Mouse (Mus musculus) splenic B cell, adult 2 months (primary cell): ENCODE data around the gene Tacr1.
"Not testable (repeated sequence)": the region's sequence is repeated elsewhere in the genome, so short reads cannot be mapped to it uniquely, and the experiment has no call there.

Experiments used
- DNase-seq: peaks from one replicate; pipeline ENCODE4 v3.0.0-alpha.2; 2011; ENCODE audit warnings: low read depth, low spot score
- H3K27me3 ChIP-seq: 2 replicates; pipeline ENCODE4 v1.6.1; 2012; ENCODE audit warnings: mild to moderate bottlenecking, low read length, moderate library complexity, mixed read lengths; ENCODE audit not compliant: control insufficient read depth, poor library complexity, insufficient read depth, severe bottlenecking
- H3K36me3 ChIP-seq: 2 replicates; pipeline ENCODE4 v1.6.1; 2012; ENCODE audit warnings: mild to moderate bottlenecking, low read length, moderate library complexity, mixed read lengths; ENCODE audit not compliant: control insufficient read depth, poor library complexity, insufficient read depth, severe bottlenecking

The Tacr1 gene

DNA sequence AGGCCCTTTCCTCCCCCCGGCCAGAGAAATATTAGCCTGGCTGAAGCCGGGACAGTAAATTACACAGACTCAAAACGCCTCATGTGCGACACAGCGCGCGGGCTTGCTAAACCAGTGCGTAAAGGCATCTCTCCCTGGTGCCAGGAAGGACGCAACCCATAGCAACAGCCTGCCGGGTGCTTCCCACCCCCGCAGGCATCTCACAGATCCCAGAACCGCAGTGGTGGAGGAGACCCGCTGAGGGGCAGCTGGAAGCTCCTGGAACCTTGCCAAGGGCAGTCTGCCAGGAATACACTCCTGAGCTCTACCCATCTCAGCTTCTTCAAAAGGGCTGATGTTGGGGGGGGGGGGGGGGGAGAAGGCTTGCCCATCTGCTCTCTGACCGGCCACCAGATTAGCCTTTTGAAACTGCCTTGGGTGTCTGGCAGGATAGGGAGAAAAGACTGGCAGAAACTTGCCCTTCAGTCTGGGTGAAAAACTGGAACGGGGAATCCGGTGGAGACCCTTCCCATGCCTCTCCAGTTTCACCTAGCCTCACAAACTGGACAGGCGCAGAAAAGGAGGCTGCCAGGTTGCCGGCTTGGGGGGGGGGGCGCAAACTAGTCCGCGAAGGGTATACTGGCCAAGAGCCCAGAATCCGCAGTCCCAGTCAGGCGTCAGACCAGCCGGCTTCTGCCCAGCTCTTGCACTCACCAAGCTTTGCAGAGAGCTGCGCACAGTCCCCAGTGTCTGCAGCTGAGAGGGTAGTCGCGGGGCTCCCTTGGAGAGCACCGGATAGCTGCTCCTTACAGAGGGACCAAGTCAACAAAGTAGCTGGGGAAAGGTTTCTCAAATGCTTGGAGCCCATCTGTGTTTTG is at the start of gene Tacr1:
Tacr1 (plus strand) TSS at position 740 of the 857 bp plus-strand sequence.
- Histone ChIP-seq H3K36me3 (no peaks in the 10 kb centered on the region), H3K27me3 (no peaks in the 10 kb centered on the region)
- DNase-seq: no peak

DNA sequence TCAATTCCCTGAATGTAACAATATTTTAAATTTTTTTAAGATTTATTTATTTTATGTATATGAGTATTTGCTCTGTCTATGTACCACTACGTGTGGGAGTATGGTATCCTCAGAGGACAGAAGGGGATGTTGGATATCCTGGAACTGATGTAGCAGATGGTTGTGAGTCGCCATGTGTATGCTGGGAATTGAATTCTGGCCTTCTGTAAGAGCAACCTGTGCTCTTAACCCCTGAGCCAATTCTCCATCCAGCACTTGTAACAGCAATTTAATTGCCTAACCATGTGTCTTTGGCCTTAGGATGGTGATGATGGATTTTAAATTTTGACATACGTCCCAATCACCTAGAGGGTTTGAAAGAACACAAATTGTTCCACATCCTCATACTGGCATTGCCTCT is 26.0 kb upstream of the Tacr1 start:
- H3K36me3 ChIP-seq: no peaks in the 10 kb centered on the region
- H3K27me3 ChIP-seq: no peaks in the 10 kb centered on the region
- no peak for DNase-seq

DNA sequence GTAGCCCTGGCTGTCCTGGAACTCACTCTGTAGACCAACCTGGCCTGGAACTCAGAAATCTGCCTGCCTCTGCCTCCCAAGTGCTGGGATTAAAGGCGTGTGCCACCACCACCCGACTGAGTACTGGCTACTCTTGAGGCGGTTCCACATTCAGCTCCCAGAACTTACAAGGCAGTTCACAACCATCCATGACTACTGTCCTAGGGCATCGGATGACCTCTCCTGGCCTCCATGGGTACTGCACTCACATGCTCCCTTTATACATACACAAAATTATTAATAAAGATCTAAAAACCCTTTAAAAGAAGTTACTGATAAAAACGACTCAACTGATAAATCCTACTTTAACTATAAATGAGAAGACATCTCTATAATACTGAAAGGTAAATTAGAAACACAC is 18.6 kb upstream of the Tacr1 start:
- Histone ChIP-seq H3K27me3 (no peaks in the 10 kb centered on the region), H3K36me3 (no peaks in the 10 kb centered on the region)
- DNase-seq: no peak

DNA sequence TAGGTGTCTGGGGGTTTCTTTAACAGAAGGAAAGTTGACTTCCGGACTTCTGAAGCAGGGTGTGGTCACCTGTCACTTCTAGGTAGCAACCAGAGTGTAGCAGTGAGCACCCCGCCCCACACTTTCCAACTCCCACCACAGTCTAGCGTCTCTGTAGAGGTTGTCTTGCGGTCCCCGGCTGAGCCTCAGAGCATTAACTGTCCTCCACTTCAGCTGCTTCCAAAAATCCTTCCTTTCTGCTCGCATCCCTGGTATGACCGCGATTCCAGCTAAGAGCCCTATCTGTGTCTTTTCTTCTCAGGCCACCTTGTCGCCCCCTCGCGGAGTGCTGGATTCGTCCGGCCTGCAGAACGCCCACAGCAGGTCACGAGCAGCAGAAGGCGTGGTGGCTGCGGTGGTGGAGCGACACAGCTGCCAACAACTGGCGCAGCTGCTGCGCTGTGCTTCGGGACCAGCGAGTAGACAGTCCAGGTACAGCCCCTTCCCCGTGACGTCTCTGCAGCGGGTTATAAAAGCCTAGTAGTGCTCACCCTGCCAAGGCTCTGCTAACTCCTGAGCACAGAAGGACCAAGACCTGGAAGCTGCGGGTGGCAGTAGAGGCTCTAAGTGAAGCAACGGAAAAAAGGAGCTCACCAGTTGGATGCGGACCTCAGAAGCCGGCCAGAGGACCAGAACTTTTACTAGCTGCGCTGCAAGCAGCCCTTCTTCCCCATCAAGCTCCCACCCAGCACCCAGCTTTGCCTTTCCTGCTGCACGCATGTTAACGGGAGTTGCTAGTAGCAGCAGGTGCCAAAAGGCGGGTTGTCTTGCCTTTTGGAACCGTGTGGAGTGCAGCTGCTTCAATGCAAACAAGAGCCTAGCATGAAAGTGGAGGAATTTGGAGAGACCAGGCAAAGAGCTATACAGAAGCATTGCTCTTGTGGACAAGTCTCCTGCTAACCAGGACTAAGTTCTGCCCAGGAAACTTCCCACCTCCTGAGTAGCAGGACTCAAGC is 664 bp downstream of the Tacr1 start:
- no peaks in the 10 kb centered on the region for H3K36me3 ChIP-seq
- no peaks in the 10 kb centered on the region for H3K27me3 ChIP-seq
- no peak for DNase-seq

DNA sequence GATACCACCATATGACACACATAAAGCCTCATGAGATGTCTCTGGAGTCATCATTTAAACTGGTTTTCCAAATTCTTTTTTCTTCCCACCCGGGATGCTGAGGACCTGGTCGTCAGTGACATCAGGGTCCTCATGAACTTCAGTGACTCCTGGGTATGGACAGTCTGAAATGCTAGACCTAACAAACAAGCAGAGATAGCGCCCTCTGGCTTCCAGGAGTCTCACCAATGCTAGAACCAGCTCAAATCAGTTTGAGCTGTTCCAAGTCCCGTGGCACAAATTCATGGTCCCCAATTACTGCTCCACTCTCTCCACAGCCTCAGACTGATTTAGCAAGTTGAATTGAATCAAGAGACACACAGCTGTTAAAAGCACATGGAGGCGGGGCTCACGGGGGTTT is 16.2 kb downstream of the Tacr1 start:
- Histone ChIP-seq H3K36me3 (no peaks in the 10 kb centered on the region), H3K27me3 (no peaks in the 10 kb centered on the region)
- DNase-seq: no peak

DNA sequence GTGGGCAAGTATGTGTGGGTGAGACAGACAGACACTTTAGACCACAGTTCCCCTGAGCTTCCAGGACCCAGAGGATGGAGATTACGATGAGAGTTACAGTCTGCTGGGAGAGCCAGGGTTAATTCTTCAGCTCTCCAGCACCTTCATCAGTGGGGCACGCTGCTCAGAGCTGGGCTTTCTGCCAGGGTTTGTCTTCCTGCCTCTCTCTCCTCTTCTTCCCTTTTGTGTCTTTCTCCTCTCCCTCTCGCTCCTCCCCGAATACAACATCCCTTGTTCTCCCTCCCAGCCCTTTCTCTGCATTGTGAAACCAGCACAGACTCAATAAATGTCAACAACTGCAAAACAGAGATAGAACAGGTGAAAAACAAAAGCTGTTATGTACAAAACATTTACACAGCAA is 18.1 kb downstream of the Tacr1 start:
- H3K36me3 ChIP-seq: no peaks in the 10 kb centered on the region
- no peaks in the 10 kb centered on the region for H3K27me3 ChIP-seq
- no peak for DNase-seq

DNA sequence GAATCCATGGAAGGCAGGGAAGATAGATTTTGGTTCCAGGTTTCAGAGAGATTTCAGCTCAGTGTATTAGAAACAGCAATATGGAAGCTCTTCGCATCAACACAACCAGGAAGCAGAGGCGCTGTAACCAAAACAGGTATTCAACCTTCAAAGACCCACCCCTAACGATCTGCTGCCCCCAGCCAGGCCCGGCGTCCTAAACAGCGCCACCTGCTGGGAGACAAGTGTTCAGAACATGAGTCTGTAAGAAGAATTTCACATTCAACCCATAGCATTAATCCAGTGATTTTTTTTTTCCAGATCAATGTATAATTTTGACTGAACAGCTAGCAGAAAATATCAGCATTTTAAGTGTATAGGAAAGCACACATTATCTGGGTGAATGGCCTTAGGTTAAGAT is 26.8 kb downstream of the Tacr1 start:
- H3K36me3 ChIP-seq: no peaks in the 10 kb centered on the region
- no peak for DNase-seq
- H3K27me3 ChIP-seq: no peaks in the 10 kb centered on the region

DNA sequence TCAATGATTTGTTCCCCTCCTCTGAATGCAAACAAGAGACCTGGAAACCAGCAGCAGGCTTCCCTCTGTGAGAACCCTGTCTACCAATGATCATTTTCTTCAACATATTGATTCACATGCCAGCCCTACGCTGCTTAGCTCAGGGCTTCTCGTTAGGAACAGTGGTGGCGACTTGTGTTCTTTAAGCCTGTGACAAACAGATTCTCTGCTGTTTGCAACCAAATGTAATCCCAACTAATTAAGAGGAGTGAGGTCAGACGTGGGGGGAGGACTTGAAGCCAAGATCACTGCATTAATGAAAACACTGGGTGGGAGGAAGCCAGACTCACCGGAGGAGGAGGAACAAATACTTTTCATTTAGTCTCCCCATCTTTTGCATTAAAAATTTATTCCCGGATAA is 27.6 kb downstream of the Tacr1 start:
- no peaks in the 10 kb centered on the region for H3K27me3 ChIP-seq
- no peak for DNase-seq
- H3K36me3 ChIP-seq: no peaks in the 10 kb centered on the region

DNA sequence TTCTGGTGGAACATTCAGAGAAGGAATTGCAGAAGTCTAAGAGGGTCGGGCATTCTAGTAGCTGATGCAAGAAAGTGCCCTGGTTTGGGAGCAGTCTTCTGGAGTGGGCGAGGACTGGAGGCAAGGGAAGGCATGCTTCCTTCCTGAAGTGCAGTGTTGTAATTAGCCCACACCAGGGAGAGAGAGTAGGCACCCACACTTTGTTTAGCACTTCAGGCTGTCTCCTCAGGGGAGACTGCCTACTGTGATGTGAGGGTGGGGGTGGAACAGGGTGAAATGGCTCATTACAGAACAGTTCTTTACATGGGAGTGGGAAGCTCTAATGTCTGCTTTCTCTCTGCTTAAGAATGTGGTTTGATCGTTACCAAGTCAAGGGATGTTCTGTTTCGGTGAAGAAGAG is 35.0 kb downstream of the Tacr1 start:
- Histone ChIP-seq H3K27me3 (no peaks in the 10 kb centered on the region), H3K36me3 (no peaks in the 10 kb centered on the region)
- no peak for DNase-seq

DNA sequence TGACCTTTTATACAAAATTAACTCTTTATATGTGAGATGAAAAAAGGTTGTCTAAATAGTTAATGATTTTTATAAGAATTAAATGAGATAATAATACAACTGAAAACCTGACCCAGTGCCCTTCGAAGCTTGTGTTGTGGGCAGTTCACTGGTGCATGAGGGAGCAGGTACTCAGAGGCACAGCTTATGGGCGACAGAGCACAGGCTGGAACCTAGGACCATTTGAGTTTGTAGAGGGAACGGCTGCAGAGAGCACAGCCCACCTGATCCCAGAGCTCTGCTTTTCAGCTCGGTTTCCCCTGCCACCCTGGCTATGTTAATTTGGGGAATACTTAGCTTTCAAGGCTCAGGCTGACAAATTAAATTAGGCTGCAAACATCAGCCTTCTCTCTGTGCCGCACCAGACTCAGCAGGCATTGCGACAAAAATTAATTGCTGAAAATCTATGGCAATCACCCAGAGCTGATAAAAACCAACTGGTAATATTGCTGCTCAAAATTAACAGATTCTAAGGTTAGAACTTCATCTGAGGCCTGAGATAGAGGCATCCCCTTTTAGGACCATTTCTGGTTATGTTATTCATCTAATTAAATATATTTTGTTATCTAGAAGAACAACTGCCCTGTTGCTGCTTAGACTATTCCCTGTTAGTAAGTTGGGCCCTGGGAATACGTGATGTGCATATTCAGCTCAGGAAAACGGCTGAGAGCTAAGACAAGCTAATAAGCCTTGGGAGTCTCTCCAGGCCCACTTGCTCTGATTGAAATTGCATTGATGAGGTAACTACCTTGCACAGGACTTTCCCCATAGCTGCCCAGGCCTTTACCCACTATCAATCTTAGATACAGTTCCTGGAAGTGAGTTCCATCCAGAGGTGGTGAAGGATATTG is 50.3 kb downstream of the Tacr1 start:
- not testable (repeated sequence) for H3K27me3 ChIP-seq, DNase-seq, H3K36me3 ChIP-seq

DNA sequence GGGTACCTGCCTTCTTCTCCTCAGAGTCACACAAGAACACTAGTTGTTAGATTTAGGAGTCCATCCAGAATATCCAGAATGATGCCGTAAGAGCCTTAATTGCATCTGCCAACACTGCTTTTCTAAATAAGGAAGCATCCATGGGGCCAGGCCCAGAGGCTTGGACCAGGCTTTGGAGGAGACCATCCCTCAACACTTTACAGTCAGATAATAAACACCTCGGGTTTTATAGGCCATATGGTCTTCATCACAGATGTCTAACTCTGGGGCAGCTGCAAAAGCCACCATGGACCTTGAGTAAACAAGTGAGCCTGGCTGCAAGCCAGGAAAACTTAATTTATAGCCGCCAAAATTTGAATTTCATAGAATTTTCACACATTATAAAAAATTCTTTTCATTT is 53.1 kb downstream of the Tacr1 start:
- no peaks in the 10 kb centered on the region for H3K36me3 ChIP-seq
- no peak for DNase-seq
- H3K27me3 ChIP-seq: no peaks in the 10 kb centered on the region

DNA sequence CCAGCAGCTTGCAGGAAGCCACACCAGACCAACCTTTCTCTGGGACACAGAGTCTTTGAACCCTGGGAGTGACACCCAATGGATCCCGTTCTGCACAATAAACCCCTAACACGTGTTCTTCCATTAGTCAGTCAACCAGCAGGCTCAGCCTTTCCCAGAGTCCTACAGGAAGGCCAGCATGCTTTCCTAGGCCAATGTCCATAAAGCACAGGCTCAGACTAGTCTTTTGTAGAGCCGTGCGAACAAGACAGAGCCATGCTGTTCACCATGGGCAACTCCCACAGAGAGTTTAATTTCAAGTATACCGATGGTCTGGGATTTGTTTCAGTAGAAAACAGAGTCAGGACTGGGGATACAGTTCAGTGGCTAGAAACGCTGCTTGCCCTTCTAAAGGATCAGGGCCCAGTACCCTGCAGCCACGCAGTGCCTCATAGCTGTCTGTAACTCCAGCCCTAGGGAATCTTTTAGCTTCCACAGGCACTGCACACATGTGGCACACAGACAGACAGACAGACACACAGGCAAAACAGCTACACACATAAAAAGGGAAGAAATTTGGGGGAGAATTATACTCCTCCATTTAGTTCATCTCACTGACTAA is 55.1 kb downstream of the Tacr1 start:
- Histone ChIP-seq H3K36me3 (no peaks in the 10 kb centered on the region), H3K27me3 (no peaks in the 10 kb centered on the region)
- no peak for DNase-seq

DNA sequence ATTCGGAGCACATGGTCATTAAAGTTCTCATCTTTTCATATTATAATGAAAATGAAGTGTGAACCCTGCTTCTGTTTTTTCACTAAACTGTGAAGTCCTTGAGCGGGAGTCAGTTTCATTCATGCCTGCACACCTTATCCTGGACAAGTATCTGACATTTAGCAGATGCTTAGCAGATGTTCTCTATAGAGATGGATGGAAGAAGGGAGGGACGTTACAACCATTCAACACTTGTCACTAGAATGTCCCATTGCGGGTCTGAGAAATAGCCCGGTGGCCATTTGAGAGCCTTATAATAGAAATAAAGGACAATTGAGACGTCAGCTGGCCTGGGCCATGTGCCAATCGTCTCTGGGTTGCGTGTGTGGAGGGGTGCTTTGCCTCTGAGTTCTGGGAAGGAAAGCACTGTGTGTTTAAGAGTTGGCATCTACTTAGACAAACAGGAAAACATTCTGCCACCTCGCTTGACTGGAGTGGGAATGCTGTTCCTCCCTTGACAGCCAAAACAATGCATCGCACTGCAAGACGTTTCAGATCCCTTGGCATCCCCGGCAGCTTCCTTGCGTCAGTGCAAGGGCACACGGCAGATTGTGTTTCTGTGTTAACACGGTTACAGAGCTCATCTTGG is 56.7 kb downstream of the Tacr1 start:
- H3K36me3 ChIP-seq: no peaks in the 10 kb centered on the region
- DNase-seq: no peak
- no peaks in the 10 kb centered on the region for H3K27me3 ChIP-seq

DNA sequence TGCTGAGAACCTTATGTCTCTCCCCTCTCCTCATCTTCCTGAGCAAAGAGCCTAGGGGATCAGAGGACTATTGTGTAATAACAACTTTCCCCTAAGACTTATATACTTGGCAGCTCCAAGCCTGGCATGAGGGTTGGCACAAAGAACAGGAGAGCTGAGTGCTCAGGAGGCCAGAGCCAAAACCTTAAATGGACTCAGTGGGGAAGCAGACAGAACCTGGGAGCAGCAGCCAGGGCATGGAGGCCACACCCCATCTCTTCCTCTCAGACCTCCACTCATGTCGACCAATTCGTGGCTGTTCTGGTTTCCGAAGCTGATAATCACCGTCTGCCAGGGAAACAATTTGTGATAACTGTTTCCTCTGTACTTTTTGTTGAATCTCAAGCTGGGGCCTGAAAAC is 61.0 kb downstream of the Tacr1 start:
- no peak for DNase-seq
- no peaks in the 10 kb centered on the region for H3K36me3 ChIP-seq

More for the DNA sequence above, 61.0 kb downstream of the Tacr1 start:
- no peaks in the 10 kb centered on the region for H3K27me3 ChIP-seq
